Mouse (Mus musculus): ENCODE data around the gene Tenm2.

The Tenm2 gene

DNA sequence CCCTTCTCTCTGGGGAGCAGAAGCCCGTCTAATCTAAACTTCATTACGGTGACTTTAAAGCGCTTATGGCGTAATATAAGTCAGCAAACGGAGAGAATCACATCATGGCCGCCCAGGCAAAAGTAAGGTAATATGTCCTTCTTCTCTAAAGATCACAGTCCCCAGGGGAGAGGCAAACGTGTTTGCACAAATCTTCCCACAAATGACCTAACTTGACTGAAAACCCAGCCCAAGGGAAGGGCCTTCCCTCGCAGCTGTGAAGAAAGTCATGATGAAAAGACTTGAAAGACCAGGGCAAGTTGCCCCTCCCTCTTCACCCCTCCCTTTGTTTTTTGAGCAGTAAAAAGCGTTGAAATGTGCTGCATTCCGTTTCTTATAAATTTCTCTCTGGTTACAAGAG lies 971.9 kb downstream of the Tenm2 start:
- DNase-seq = no peak

DNA sequence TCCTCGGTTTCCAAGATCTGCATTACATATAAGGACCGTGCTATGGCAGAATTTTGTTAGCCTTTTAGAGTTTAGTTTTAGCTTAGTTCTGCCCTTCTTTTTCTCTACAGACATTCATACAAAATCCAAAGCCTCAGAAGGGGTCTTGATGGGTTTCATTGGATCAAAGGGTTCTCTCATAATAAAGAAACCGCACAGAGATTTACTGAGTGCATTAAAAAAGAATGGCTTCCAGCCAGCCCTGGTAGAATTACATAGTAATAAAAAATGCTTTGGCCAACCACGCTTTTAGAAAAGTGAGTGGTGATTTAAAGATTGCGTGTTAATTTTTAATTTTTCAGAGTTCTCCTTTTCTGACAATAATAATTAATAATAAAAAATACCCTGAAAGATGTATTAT lies 978.6 kb downstream of the Tenm2 start:
- no peak for DNase-seq

DNA sequence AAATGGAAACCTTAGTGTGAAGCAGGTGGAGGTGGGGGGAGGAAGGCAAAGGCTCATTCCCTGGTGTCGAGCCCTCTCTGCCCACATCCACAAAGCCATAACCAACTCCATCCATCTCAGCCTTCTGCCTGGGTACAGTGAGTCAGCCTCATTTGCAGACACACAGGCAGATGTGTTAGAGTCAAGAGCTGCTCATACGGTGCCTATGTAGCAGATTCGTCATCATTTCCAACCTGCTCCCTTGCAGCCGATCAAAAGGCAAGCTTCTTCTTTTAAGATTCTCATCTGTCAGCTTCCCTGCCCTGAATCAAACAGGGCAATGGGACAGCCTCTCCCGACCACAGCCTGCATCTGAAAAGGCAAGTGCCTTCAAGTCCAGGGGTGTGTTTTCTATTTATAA lies 979.0 kb downstream of the Tenm2 start:
- no peak for DNase-seq

DNA sequence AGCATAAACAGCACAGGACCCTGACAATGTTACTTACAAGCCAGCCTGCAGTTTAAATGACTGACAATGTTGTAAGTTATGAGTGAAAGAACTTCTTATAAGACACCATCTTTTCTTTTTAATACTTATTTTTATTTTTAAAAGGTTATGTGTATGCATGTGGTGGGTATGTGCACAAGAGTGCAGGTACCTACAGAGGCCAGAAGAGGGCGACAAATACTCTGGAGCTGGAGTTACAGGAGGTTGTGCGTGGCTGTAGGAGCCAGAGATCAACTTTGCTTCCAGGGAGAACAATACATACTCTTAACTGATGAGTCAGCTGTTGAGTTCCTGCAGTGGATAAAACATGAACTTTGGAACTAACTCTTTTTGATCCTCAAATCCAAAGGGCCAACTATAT lies 981.7 kb downstream of the Tenm2 start:
- DNase-seq = no peak

DNA sequence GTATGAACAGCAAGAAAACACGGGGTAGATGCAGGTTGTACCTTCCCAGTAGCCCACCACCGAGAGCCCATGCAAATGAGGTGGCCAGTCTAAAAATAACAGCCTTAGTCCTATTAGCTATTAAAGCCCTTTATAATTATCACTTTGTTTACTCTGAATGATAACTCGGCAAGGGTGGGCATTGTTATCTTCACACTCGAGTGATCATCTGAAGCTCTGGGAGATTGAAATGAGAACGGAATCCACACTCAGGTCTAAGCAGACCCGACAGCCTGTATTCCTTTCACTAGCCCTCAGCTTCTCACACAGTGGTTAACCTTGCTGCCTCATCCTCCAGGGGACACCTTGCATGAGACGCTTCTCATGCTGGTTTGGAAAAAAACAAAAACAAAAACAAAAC lies 985.7 kb downstream of the Tenm2 start:
- DNase-seq = no peak

DNA sequence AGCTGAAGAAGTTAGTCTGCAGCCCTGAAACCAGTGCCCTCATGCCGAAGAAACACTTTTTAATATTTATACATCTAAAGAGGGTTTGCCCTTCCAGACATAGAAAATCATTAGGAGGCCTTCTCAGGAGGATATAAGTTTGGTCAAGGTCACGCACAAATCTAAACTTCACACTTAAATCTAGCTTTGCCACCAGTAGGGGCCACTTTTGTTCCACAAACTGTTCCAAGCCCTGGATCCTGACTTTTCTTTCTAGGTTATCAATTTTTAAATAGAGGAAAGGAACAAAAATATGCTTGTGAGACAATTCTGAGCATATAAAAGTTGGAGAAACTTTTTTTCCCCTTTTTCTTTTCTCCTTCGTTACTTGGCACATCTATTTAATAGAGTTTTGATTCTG lies 989.6 kb downstream of the Tenm2 start:
- DNase-seq = no peak

DNA sequence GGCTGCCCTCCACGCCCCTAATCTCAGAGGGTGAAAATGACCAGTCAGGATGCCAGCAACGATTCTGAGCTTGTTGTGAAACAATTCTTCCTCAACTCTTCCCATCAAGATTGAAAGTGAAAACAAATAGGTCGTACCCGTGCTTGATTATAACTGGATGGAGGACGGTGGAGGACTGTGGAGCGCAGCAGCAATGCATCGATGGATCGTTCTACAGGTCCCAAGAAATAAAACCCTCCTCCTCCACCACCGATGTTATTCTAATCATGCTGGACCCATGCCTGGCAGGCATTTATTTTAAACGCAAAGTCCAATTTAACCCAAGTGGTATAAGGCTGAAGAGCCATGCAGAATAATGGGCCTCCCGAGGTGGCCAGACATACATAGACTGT lies 991.3 kb downstream of the Tenm2 start:
- DNase-seq = no peak

DNA sequence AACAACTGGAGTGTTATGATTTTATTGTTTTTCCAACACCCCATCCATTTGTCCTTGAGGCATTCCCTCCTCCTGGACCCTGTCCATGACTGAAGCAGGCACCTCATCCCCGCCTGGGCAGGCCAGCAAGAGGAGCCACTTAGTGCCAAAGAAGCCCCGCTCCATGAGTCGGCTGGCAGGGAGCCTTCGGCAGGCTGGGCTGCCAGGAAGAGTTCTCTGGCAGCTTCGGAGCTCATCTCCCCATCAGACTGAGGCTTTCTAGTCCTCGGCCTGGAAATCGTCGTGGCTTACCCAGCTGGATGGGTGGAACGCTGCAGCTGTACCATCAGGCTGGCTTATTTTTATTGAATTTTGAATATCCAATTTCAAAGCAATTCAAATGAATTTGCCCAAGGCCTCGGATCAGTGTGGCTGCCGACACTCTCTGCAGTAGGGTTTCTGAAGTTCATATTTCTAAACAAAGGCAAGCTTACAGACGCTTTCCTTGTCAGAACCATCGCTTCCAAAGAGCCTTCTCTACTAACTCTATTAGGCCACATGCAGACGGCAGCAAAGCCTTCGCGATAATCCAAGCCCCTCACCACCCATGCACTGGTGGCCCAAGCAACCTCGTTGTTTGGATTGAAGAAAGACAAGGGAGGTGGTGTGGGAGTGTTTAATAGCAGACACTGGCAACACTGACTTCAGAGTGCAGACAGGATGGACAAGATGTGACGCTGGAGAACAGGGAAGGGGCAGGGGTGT lies 991.8 kb downstream of the Tenm2 start:
- DNase-seq = peak; percentile 68

DNA sequence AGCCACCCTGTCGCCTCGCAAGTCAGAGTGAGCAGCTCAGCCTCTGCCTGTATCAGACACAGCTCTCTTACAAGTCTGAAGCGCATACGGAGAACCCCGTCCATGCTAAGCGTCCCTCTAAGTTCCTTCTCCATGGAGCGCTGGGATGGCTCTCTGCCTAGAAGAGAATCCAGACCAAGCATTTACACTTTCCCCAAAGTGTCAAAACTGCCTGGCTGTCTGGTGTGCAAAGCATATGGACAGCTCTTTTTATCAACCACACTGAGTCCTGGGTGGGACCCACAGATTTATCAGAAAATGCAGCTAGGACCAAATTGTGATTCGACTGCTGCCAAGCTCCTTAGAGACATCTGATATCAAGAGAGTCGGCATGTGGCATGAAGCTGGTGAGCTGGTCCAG lies 996.9 kb downstream of the Tenm2 start:
- DNase-seq = no peak

DNA sequence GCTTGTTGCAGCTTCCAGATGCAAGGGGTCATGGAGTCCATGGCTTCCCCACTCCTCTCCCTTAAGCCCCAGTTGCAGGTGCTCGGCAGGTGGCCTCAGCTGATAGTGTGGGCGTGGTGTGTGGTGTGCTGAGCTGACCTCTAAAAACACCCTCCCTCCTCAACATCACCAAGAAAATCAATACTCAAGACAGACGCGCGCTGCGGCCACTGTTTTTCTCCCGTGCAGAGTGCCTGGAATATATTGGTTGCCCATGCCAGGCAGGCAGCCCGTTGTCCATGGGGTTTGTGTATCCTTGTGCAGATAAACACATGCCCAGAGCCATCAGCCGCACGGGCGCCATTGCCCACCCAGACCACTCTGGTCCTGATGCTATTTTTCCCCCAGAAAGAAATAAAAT lies 1007.1 kb downstream of the Tenm2 start:
- no peak for DNase-seq

DNA sequence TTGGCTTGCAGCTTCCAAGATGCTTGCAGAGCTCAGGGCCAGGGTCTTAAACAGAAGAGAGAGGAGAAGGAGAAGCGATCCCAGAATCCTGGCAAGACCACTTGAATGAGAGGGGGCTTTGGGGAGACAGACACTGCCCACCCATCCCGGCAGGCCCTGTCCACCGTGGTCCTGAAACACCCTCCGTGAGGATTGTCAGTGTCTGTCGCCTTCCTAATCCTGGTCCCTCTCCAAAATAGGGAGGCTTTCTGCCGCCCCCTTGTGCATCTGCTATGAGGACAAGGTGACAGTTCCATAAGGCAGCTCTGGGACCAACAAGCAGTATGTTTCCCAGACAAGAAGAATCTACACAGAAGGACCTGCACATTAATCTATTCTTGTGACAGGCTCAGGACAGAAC lies 1007.6 kb downstream of the Tenm2 start:
- DNase-seq = no peak

DNA sequence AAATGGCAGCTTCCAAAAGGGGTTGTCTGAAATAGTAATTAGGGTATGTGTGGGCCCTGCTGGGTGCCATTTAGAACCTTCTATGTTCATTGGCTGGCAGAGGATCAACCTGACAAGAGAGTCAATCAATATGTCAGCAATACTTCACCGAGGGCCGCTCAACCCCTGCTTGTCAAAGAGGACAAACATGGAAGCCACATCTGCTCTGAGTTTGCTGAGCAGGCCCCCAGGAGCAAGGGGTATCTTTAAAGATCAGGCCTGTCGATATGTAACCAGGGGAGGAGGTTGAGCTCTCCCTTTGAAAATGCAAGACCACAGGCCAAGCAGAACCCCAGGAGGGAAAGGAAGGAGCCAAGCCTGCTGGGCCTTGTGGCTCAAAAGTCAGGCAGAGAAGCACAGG lies 1009.7 kb downstream of the Tenm2 start:
- no peak for DNase-seq

DNA sequence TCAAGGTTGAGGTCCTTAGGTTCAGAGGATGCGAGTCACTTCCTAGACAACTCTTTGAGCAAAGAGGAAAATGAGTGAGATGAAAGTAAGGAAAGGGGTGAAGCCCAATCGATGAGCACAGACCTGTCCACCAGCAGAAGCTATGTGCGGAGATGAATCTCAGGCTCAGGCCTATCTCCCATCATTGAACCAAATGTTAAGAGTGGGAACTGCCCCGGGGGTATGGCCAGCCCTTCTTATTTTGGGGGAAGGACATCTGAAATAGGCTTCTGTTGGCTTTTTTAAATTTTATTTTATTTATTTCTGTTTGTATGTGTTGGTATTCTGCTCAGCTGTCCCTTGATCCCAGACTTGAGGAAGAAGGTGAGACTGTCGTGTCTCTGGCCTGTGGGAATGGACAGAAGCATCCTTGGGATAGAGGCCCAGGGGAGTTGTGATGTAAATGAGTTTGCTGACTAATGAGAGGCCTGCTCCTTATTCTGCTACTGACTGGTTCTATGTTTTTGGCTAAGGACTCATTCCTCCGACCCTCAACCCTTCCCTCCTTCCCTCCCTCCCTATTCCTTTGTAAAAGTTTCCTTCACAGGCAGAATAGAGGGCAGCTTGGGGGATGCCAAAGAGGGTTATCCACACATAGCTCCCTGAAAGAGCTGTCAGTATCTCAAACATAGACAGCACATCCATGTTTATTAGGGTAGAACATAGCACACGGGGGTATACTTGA lies 1011.9 kb downstream of the Tenm2 start:
- no peak for DNase-seq

DNA sequence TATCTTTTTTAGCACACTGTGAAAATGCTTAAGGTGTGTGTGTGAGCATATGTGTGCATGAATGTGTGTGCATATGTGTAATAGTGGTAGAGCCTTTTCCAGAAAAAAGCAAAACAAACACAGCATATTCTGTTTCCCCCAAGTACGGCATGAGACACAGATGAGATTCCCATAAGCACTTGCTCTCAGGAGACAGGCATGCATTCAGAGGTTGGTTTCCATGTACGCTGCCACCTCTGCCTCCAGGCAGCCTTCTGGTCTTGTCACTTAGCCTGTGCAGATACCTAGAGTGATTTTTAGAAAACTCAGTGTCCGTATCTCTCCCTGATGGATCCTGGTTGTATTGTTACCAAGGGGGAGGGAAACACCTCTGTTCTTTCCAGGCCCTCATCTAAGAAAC lies 1013.7 kb downstream of the Tenm2 start:
- DNase-seq = no peak

DNA sequence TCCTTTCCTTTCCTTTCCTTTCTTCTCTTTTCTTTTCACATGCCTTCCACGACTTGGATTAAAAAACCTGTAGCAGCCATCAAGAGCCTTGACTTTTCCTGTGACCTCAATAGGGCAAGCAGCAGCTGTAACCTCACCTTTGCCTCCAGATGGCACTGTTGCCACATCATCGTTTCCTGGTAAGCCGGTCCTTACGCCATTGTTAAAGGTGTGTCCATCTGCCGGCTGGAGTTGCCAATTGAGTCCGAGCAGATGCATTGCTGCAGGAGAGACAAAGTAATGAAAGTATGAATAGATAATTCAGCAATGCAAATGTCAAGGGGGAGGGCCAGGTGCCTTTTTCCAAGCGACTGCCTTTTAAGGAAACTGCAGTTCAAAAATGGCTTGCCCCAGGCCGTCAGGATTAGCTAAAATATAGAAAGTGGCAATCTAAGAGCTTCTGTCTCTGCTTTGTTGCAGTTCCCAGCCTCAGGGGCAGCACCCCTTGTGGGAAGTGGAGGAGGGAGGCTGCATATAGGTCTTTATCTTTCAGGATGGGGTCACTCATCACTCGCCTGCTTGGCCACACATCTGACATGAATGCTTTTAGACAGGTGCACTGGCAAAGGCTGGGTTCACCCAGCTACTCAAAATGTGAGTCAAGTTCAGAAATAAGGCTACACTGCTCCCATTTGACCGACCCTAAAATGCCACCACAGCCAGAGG lies 1014.3 kb downstream of the Tenm2 start:
- DNase-seq = peak; percentile 59

DNA sequence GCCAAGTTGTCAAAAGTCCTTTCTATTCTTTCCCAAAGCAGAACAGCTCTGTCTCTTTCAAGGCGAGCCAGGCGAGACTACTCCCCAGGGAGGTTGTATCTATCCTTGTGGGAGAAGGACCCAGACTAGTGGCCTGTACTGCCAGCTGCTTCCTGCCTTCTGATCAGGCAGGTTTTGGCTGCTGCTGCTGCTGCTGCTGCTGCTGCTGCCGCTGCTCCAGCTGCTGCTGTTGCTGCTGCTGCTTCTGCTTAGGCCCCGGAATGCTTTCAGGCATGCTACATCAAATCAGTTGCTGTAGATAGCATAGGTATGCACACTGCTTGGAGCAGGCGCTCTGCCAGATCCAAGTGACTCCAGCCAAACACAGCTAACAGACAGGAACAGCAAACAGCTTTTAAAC lies 1015.1 kb downstream of the Tenm2 start:
- DNase-seq = no peak

DNA sequence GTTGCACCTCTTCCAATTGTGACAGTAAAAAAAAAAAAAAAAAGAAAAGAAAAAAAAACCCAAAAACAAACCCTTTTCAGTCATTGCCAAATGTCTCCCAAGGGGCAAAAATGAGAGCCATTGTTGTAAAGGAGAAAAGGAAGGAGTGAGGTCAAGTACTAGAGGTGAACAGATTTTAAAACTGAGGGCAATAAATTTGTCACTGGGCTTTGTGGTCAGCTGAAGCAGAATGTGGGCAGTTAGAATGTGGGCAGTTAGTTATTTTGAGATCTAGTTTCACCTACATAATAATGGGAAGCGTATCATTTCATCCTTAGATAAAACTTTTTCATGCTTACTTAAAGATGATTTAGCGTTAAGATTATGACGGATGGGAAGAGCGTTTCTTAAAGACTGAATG lies 1016.2 kb downstream of the Tenm2 start:
- no peak for DNase-seq

DNA sequence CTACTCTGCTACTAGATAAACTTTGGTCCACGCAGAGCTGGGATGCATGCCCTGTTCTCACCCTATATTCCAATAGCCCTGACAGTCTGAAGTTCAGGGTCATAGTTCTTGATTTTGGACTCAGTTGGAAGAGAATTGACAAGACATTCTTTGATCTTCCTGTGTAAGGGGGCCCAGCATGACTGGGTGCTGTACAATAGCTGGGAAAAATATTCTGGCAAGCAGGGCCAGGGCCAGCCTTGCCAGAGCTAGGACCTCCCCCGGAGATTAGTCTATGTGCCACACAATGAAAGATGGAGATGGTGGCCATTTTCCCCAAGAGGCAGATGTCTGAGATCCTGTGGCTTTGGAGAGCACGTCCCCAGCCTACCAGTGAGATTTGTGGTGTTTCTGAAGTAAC lies 1021.2 kb downstream of the Tenm2 start:
- DNase-seq = no peak

DNA sequence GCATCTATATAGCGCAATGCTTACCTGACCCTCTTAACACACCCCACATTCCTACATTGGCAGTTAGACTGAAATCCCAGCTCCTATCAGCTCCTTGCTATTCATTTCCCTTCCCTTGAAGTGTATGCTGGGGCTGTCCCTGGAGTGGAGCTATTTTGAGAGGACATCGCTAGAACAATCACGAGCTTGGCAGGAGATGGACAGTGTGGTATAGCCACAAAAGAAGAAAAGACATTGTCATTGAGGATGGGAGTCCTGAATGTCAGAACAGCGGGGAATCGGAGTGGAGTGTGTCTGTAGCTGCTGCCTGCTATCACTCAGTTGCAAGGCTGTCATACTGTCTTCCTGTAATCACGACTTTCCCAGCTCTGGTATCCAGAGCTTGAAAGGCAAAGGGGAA lies 1031.4 kb downstream of the Tenm2 start:
- no peak for DNase-seq

DNA sequence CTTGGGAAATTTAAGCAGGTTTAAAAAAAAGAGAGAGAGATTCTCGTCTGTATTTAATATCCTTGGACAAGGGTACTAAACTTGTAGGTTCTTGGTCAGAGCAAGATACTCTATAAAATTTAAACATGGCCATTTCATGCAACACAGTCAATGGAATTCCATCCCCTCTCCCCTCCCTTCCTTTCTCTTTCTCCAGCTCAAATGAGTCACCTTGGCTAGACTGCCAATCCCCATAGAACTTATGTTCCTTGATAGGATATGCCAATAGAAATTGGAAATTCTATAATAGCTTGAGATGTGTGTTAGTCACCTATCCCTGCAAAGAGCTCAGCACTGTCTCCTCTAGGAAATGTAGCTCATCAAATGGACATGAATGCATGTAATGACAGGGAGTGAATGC lies 1031.9 kb downstream of the Tenm2 start:
- DNase-seq = no peak

DNA sequence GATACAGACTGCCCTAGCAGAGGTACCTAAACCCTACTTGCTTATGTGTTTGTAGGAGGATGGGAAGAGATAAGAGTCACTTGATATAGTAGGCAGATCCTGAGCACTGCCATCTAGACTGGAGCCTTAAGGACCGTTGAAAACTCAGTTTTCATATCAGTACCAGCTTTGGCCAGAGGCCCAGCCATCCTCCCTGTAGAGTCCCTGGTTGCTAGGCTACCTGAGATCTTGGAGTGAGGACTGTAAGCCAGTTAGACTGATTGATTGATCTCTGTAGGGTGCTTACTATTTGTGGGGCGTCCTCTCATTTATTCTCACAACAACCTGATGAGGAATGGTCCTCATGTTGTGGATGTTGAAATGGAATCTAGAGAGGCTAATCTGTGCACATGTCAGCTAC lies 1041.4 kb downstream of the Tenm2 start:
- no peak for DNase-seq

DNA sequence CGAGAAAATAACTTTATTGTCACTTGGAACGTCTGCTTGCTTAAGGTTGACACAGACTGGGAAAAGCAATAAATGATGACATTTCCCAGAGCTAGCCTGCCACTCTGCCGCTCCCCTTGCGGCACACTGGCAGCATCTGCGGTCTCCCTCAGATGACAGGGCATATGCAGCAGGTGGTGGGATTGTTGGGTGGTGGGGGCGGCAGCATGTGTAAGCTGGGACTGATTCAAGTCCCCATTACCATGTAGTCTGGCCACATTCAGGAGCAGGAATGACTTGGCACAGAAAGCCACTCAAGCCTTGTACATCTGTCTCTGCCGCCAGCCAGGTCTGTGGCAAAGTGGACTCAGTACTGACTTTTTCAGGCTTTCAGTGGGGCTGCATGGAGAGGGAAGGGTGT lies 1059.7 kb downstream of the Tenm2 start:
- peak; percentile 56 for DNase-seq

DNA sequence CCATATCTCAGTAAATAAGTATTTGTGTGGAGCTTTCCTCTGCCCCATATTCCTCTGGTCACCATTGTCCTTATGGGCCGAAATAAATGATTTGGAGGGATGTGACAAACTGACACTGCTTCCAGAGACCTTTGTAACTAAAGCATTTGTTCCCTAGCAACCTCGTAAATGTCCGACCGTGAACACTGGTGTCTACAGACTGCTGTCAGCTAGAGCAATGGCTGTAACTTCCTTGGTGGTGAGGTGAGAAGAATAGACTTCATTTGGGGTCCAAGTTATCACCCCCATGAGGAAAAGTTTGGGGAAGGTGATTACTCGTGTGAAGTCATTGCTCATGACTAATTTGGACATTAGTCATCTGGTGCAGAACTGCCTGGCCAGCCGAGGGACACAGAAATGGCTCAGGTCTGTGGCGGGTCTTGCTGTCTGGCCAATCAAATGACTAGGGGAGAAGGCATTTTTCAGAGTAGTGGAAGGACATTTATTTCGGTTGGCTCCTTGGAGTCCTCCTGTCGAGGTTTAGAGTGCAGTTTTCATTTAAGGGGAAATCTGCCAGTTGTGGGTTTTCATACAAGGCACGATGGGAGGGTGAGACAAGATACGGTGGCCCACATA lies 1062.6 kb downstream of the Tenm2 start:
- no peak for DNase-seq

DNA sequence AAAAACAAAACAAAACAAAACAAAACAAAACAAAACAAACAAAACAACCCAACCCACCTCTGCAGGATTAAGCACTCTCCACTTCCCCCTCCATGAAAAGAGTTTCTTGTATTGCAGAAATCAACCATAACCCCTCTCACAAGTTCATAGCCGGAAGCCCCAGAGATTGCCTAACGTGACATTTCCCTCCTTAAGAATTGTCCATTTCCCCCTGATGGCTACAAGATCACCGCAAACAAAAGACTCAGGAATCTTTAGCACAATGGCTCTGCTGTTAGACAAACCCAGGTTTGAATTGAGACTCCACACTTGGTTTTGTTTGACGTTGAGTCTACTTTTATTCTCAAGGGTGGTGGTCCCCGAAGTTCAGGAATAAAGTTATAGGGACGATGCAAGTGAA lies 1063.2 kb downstream of the Tenm2 start:
- DNase-seq = no peak

Data from right cerebral cortex, postnatal 25 days (tissue).